Mouse (Mus musculus) neural tube, embryonic 14.5 days (tissue): ENCODE results near the gene Gm8693. TPM values are rescaled to one million over a fixed set of nuclear protein-coding genes. Genes with fewer than 3 reads are reported as not detected.
"Not testable (repeated sequence)": the region's sequence is repeated elsewhere in the genome, so short reads cannot be mapped to it uniquely, and the experiment has no call there.

Experiments
- ATAC-seq: fragments of 200-750 bp; cut with Nextera tagmentation; 2 replicates; pipeline ENCODE4 v1.8.0; 2017; ENCODE audit warnings: low read depth, mild to moderate bottlenecking, moderate TSS enrichment, moderate library complexity
- H3K27ac ChIP-seq: fragments of 300-500 bp; sonication (generic); 2 replicates; pipeline ENCODE4 v1.5.1; 2014; ENCODE audit warnings: low read depth, mild to moderate bottlenecking, control low read depth, low read length, moderate library complexity, mixed read lengths
- H3K27me3 ChIP-seq: fragments of 300-500 bp; sonication (generic); 2 replicates; pipeline ENCODE4 v1.6.1; 2014; ENCODE audit warnings: low read length; ENCODE audit not compliant: control insufficient read depth, insufficient read depth
- H3K36me3 ChIP-seq: fragments of 300-500 bp; sonication (generic); 2 replicates; pipeline ENCODE4 v1.6.1; 2014; ENCODE audit warnings: low read length, mixed read lengths; ENCODE audit not compliant: control insufficient read depth, insufficient read depth
- H3K4me1 ChIP-seq: fragments of 300-500 bp; sonication (generic); 2 replicates; pipeline ENCODE4 v1.6.1; 2014; ENCODE audit warnings: low read length; ENCODE audit not compliant: control insufficient read depth, insufficient read depth
- H3K4me2 ChIP-seq: fragments of 300-500 bp; sonication (generic); 2 replicates; pipeline ENCODE4 v1.6.1; 2014; ENCODE audit warnings: mild to moderate bottlenecking, low read depth, low read length, control low read depth
- H3K4me3 ChIP-seq: fragments of 300-500 bp; sonication (generic); 2 replicates; pipeline ENCODE4 v1.5.1; 2014; ENCODE audit warnings: low read depth, low read length, control low read depth, mixed read lengths
- H3K9ac ChIP-seq: fragments of 300-500 bp; sonication (generic); replicated peaks from 2 replicates; pipeline ENCODE4 v1.6.1; 2014; ENCODE audit warnings: low read depth, mild to moderate bottlenecking, control low read depth, low read length, mixed read lengths
- H3K9me3 ChIP-seq: fragments of 300-500 bp; sonication (generic); 2 replicates; pipeline ENCODE4 v1.6.1; 2016; ENCODE audit warnings: low read length; ENCODE audit not compliant: control insufficient read depth
- WGBS: fragments of 180-500 bp; shearing (Covaris S2); extraction: QIAGEN DNeasy Blood & Tissue Kit; methylation state at CpG from one replicate; pipeline ENCODE4 v1.1.7; 2014; 5-methylcytosine and 5-hydroxymethylcytosine counted together
- polyA plus RNA-seq: library from polyadenylated mRNA; unstranded; fragments of >200 nt; fragmentation: Nextera tagmentation; extraction: Ambion mirVana; gene quantifications from 2 replicates; pipeline ENCODE4 v1.2.1, GENCODE M21; 2014

Gene Gm8693
- polyA plus RNA-seq = not detected in 2 replicates

GRCm38 (mm10) chr7:22692217-22692616 lies at the start of gene Gm8693:
Gm8693 (minus strand) TSS chr7:22692317.
- not testable (repeated sequence) for H3K4me1 ChIP-seq, H3K27me3 ChIP-seq, H3K9me3 ChIP-seq, ATAC-seq, H3K4me2 ChIP-seq, H3K27ac ChIP-seq, H3K36me3 ChIP-seq, H3K9ac ChIP-seq, H3K4me3 ChIP-seq
- WGBS = no CpG with 5 or more reads among the region's 2 CpGs

GRCm38 (mm10) chr7:22719610-22720009 lies 27.5 kb upstream of the Gm8693 start, which contains the start of gene Gm4567:
Gm4567 (minus strand) TSS chr7:22719710.
- H3K27me3 ChIP-seq, ATAC-seq, H3K4me1 ChIP-seq, H3K9me3 ChIP-seq, H3K4me2 ChIP-seq, H3K36me3 ChIP-seq, H3K9ac ChIP-seq, H3K27ac ChIP-seq, H3K4me3 ChIP-seq: not testable (repeated sequence)
- no CpG with 5 or more reads among the region's 1 CpGs for WGBS

- not testable (repeated sequence) for H3K4me1 ChIP-seq, H3K9me3 ChIP-seq, H3K9ac ChIP-seq, H3K27ac ChIP-seq, H3K27me3 ChIP-seq, H3K4me3 ChIP-seq, H3K4me2 ChIP-seq, ATAC-seq, H3K36me3 ChIP-seq
- no CpG with 5 or more reads among the region's 3 CpGs for WGBS
Observed at GRCm38 (mm10) chr7:22657718-22658117, 34.4 kb downstream of the Gm8693 start, which contains the start of gene Vmn1r155. Vmn1r155 (plus strand) TSS chr7:22658018.

Other genes starting within 250 kb of the Gm8693 start
- not detected in 2 replicates for gene Gm10665, start 228.2 kb downstream of the Gm8693 start, polyA plus RNA-seq
- gene Vmn1r151, start 192.6 kb downstream of the Gm8693 start, polyA plus RNA-seq = not detected in 2 replicates
- gene Vmn1r152, start 169.3 kb downstream of the Gm8693 start, polyA plus RNA-seq = not detected in 2 replicates
- not detected in 2 replicates for gene Gm8677, start 157.4 kb downstream of the Gm8693 start, polyA plus RNA-seq
- gene Gm4201, start 127.0 kb downstream of the Gm8693 start, polyA plus RNA-seq = not detected in 2 replicates
- gene Gm4565, start 104.2 kb downstream of the Gm8693 start, polyA plus RNA-seq = not detected in 2 replicates
- not detected in 2 replicates for gene Vmn1r155, start 34.3 kb downstream of the Gm8693 start, polyA plus RNA-seq
- not detected in 2 replicates for gene Gm4567, start 27.4 kb upstream of the Gm8693 start, polyA plus RNA-seq
- not detected in 2 replicates for gene Vmn1r157, start 69.4 kb upstream of the Gm8693 start, polyA plus RNA-seq
- not detected in 2 replicates for gene Vmn1r158, start 98.5 kb upstream of the Gm8693 start, polyA plus RNA-seq
- not detected in 2 replicates for gene Vmn1r159, start 151.3 kb upstream of the Gm8693 start, polyA plus RNA-seq
- not detected in 2 replicates for gene Vmn1r160, start 178.9 kb upstream of the Gm8693 start, polyA plus RNA-seq